Mouse (Mus musculus): ENCODE measurements around the gene Zfp341. TPM values are rescaled to one million over a fixed set of nuclear protein-coding genes. Genes with fewer than 3 reads are reported as not detected.

The Zfp341 gene
- polyA plus RNA-seq, 1 experiment from 2014 or later, result 0.69 TPM

DNA sequence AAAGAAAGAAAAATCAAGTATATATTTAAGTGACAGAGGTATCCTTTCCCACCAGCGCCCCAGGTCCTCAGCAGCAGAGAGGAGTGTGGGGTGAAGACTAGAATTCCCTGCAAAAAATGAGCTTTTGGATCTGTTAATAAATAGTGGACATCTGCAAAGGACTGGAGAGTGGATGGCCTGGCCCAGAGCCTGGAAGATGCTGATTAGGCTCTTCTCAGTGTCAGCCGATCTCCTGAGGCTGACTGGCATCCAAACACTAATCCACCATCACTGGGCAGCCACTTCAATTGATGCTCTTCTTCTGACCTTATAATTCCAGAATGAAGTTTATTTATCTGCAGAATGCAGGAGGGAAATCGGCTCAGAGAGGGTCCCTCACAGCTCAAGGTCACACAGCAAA is 40.1 kb upstream of the Zfp341 start:
- ATAC-seq, result no peak
- WGBS, result 74% methylated on average over 3 of the region's 3 CpGs
- no peak overlapping the region for H3K4me3 ChIP-seq (replicated peaks)
- no peak overlapping the region for H3K9ac ChIP-seq
- no peaks in the 10 kb centered on the region for H3K9me3 ChIP-seq
- H3K27me3 ChIP-seq (replicated peaks), result no peaks in the 10 kb centered on the region
- no peak overlapping the region for H3K27ac ChIP-seq
- peaks cover 18% of the 10 kb centered on the region for H3K4me1 ChIP-seq (replicated peaks)
- no peaks in the 10 kb centered on the region for H3K36me3 ChIP-seq
- H3K4me2 ChIP-seq (replicated peaks), result no peak overlapping the region

DNA sequence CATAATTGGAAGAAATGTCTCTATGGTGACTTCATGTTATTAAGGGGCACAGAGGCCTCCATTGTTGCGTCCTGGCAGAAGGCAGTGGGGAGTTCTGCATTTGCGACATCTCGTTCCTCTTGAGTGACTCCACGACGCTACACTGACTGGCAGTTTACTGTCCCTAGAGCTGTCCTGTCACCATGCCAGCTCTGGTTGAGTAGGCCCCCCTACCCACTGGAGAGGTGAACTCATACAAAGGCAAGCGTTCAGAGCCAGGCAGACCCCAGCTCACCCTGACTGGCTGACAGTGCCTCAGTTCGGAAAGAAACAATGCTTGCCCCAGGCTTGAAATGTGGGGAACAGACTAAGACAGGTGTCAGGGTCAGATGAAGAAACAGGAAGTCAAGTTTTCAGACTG is 38.8 kb upstream of the Zfp341 start:
- Histone ChIP-seq H3K27me3 (replicated peaks) (no peaks in the 10 kb centered on the region), H3K4me1 (replicated peaks) (peaks cover 9% of the 10 kb centered on the region), H3K36me3 (no peaks in the 10 kb centered on the region), H3K4me2 (replicated peaks) (no peak overlapping the region), H3K4me3 (replicated peaks) (no peak overlapping the region), H3K9me3 (no peaks in the 10 kb centered on the region), H3K9ac (no peak overlapping the region), H3K27ac (no peak overlapping the region)
- WGBS, result 73% methylated on average over 7 of the region's 7 CpGs
- ATAC-seq, result no peak

DNA sequence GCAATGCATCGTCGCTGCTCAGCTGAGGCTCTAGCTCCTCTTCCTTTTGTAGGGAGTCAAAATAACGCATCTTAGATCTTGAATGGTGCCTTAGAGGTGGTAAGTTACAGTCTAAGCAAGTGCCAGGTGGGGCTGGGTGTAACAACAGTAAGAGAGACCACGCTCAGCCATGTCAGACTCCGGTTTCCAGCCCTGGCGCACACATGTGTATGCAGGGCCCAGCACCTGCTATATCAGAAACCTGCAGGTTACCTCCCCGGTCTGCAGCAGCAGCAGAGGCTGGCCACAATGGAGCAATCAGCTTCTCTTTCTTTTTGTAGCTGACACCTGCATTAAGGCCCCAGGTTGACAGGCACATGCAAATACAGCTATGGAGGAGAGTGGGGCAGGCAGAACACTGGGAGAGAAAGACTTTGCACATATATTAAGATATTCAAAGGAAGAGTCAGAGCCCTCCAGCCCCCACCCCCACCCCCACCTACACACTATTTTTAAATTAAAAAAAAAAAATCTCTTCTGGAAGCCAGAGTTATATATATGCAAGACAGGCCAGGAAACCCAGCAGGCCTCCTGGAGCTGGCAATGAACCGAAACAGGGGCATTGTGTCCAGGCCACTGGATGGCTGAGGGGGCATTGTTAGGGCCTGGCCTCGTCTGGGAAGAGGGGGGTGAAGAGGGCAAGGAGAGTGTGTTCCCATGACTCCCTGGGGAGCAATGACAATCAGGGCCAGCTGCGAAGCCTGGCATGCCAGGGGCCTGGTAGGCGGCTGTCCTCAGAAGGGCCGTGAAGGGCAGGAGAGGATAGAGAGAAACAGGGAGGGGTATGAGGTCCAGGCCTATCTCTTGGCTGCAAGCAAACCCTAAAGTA is 36.0 kb upstream of the Zfp341 start:
- Histone ChIP-seq H3K4me2 (replicated peaks) (no peak overlapping the region), H3K27ac (no peak overlapping the region), H3K4me3 (replicated peaks) (no peak overlapping the region), H3K4me1 (replicated peaks) (no peaks in the 10 kb centered on the region), H3K9ac (no peak overlapping the region), H3K36me3 (no peaks in the 10 kb centered on the region), H3K9me3 (no peaks in the 10 kb centered on the region), H3K27me3 (replicated peaks) (no peaks in the 10 kb centered on the region)
- WGBS, result 59% methylated on average over 12 of the region's 12 CpGs
- no peak for ATAC-seq

DNA sequence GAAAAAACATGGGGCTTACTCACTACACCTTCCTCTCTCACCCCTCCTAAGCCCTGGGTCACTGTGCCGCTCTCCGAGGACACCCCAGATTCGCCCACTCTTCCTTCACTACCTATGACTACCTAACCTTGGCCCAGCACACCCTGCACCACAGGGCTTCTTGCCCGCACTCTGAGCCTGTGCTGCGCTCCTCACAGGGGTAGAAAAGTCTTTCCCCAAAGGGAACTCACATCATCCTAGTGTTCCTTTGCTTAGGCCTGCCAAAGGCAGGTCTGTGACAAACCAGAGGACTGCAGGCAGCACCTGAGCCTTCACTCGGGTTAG is 35.4 kb upstream of the Zfp341 start:
- 94% methylated on average over 6 of the region's 6 CpGs for WGBS
- Histone ChIP-seq H3K4me1 (replicated peaks) (no peaks in the 10 kb centered on the region), H3K36me3 (no peaks in the 10 kb centered on the region), H3K27ac (no peak overlapping the region), H3K27me3 (replicated peaks) (no peaks in the 10 kb centered on the region), H3K9me3 (no peaks in the 10 kb centered on the region), H3K4me2 (replicated peaks) (no peak overlapping the region), H3K4me3 (replicated peaks) (no peak overlapping the region), H3K9ac (no peak overlapping the region)
- no peak for ATAC-seq

DNA sequence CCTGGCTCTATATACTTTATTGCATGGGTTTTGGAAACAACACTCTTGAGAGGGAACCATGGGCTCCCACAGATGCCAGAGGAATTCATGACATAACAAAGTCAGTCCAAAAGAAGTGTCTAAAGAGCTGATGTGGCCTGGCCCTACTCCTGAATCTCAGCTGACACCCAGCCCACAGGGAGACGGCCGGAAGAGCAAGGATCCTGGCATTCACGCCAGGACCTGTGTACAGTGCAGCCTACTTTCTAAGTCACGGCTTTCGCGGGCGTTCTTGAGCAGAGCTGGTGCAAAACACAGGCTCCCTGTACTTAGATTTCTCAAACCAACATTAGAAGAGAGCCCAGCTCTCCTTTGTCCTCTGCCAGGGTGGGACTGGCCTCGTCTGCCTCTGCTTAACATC is 32.5 kb upstream of the Zfp341 start:
- Histone ChIP-seq H3K9me3 (no peaks in the 10 kb centered on the region), H3K27me3 (replicated peaks) (no peaks in the 10 kb centered on the region), H3K4me2 (replicated peaks) (no peak overlapping the region), H3K9ac (no peak overlapping the region), H3K36me3 (no peaks in the 10 kb centered on the region), H3K4me1 (replicated peaks) (no peaks in the 10 kb centered on the region), H3K4me3 (replicated peaks) (no peak overlapping the region), H3K27ac (no peak overlapping the region)
- ATAC-seq, result no peak
- WGBS, result 66% methylated on average over 8 of the region's 8 CpGs

DNA sequence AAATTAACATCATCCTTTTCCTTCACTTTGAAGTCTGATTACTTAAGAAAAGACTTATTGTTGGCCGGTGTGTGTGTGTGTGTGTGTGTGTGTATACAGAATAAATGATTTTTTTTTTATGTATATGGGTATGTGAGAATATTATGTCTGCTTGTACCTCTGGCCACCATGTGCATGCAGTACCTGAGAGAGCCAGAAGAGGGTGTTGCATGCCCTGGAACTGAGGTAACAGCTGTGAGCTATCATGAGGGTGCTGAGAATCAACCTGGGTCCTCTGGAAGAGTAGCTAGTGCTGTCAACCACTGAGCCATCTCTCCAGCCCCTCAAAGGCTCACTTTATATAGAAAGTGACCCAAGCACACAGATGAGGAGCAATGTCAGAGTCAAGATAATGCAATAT is 31.7 kb upstream of the Zfp341 start:
- Histone ChIP-seq H3K9me3 (no peaks in the 10 kb centered on the region), H3K4me3 (replicated peaks) (no peak overlapping the region), H3K9ac (no peak overlapping the region), H3K36me3 (no peaks in the 10 kb centered on the region), H3K27ac (no peak overlapping the region), H3K4me1 (replicated peaks) (no peaks in the 10 kb centered on the region), H3K4me2 (replicated peaks) (no peak overlapping the region), H3K27me3 (replicated peaks) (no peaks in the 10 kb centered on the region)
- no peak for ATAC-seq
- 92% methylated on average over 1 of the region's 1 CpGs for WGBS

DNA sequence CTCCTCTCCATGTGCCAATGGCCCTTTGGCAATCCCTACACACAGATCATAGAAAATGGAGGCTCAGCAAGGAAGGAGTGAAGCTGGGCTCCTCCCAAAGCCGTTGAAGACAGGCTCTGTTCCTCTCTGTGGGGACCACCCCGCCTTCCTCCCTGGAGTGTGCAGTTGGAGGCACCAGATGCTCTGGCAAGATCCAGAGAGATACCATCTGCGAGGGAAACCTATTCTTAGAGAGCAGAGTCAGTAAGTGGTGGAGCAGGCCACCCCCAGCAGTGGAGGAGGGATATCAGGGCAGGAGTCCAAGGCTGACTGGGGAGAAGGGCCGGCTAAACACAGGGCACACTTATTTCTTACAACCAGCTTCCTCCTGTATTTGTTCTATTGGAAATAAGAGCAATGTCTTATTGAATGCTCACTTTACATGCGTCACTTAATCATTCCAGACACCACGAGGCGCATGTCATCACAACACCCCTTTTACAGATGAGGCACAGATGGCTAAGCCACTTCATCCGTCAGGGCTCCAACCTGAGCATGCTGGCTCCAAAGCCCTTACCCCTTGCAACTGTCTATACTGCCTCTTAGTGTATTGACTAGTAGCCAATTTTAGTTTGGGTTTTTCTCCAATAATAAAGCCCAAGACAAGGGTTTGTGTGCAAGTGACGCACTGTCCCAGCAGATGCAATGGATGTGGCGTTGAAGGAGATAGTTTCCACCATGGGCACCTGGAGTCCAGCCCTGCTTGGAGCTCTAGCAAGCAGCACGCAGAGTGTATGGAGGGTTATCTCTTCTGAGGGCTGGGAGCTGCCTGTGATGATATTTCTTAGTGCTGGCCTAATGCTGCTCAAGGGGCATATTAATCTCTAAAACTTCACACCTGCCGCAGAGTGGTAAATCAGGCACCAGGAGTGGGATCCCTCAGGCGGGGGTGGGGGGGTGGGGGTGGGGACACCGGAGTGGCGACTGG is 28.9 kb upstream of the Zfp341 start:
- no peak overlapping the region for H3K4me2 ChIP-seq (replicated peaks)
- no peaks in the 10 kb centered on the region for H3K4me1 ChIP-seq (replicated peaks)
- no peak overlapping the region for H3K9ac ChIP-seq
- H3K4me3 ChIP-seq (replicated peaks), result no peak overlapping the region
- H3K36me3 ChIP-seq, result peaks cover 7% of the 10 kb centered on the region
- ATAC-seq, result peak; percentile 59
- 58% methylated on average over 15 of the region's 15 CpGs for whole genome bisulfite sequencing
- no peaks in the 10 kb centered on the region for H3K27me3 ChIP-seq (replicated peaks)
- H3K27ac ChIP-seq, result no peak overlapping the region
- H3K9me3 ChIP-seq, result no peaks in the 10 kb centered on the region

DNA sequence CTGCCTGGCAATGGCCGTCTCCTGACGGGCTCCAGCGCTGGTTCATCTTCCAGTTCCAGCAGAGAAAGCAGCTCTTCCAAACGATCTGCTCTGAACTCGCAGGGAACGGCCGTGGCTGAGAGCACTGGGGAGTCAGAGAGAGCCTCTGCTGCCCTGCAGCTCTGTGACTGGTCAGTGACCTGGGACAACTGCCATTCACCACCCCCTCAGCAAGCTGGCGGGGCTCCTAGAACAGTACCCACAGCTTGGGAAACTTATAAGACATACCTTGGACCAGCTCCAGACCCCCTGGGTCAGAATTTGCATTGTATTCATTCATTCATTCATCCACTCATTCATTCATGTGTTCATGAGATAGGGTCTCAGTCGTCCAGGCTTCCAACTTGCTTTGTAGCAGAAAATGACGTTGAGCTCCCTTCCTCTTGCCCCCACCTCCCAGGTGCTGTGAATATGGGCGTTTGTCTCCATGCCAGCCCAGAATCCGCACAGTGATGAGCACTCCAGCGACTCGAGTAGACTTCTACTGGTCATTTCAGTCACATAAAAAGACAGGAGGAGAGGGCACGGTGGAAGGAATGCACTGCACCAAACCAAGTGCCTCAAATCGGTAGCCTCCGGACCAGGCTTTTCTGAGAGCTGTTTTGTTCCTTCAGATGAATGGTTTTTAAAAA is 28.0 kb upstream of the Zfp341 start:
- H3K27ac ChIP-seq, result no peak overlapping the region
- no peak for ATAC-seq
- H3K9me3 ChIP-seq, result no peaks in the 10 kb centered on the region
- no peak overlapping the region for H3K4me2 ChIP-seq (replicated peaks)
- peaks cover 7% of the 10 kb centered on the region for H3K36me3 ChIP-seq
- no peak overlapping the region for H3K9ac ChIP-seq
- no peaks in the 10 kb centered on the region for H3K27me3 ChIP-seq (replicated peaks)
- no peaks in the 10 kb centered on the region for H3K4me1 ChIP-seq (replicated peaks)
- WGBS, result 71% methylated on average over 17 of the region's 17 CpGs
- no peak overlapping the region for H3K4me3 ChIP-seq (replicated peaks)

DNA sequence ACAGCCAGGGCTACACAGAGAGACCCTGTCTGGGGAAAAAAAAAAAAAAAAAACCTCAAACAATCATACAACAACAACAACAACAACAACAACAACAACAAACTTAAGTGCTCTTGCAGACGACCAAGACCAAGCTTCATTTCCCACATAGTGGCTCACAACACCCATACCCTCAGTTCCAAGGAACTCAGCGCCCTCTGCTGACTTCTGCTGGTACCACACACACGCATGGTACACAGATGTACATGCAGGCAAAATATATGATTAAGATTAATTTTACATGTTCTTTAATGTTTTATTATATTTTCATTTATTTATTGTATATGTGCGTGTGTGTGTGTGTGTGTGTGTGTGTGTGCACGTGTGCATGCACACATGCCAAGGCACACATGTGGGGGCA is 26.7 kb upstream of the Zfp341 start:
- 76% methylated on average over 5 of the region's 5 CpGs for WGBS
- Histone ChIP-seq H3K36me3 (peaks cover 7% of the 10 kb centered on the region), H3K9ac (no peak overlapping the region), H3K4me1 (replicated peaks) (no peaks in the 10 kb centered on the region), H3K27ac (no peak overlapping the region), H3K9me3 (no peaks in the 10 kb centered on the region), H3K4me2 (replicated peaks) (no peak overlapping the region), H3K4me3 (replicated peaks) (no peak overlapping the region), H3K27me3 (replicated peaks) (no peaks in the 10 kb centered on the region)
- ATAC-seq, result no peak

DNA sequence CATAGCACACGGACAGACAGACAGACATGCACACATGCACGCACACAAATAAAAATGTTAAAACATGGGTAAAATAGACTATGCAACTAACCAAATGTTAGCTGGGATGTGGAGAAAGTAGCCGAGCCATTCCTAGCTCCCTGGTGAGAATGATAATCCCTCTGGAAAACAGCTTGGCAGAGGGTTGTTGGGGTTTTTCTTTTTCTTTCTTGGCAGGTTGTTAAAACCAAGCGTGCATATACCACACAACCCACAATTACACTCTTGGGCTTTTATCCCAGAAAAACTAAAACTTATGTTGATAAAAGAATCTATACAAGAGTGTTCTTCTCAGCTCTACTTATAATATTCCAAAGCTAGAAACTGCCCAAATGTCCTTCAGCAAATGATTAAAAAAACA is 24.0 kb upstream of the Zfp341 start:
- Histone ChIP-seq H3K27me3 (replicated peaks) (no peaks in the 10 kb centered on the region), H3K27ac (no peak overlapping the region), H3K36me3 (peaks cover 7% of the 10 kb centered on the region), H3K4me1 (replicated peaks) (no peaks in the 10 kb centered on the region), H3K4me3 (replicated peaks) (no peak overlapping the region), H3K9me3 (no peaks in the 10 kb centered on the region), H3K4me2 (replicated peaks) (no peak overlapping the region), H3K9ac (no peak overlapping the region)
- 83% methylated on average over 4 of the region's 4 CpGs for WGBS
- ATAC-seq, result no peak

DNA sequence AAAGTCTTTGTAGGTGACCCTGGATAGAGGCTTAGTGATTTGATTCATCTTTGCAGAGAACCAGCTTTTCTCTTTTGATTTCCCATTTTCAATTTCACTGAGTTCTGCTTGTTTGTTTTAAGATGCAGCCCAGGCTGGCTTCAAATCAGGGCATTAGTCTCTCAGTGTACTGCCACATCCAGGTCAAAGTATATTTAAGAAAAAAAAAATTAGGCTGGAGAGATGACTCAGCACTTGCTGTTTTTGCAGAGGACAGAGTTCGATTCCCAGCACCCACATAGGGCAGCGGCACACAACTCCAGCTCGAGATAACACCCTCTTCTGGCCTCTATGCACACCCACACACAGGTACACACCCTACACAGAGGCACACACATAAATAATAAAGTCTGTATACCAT is 21.9 kb upstream of the Zfp341 start:
- Histone ChIP-seq H3K4me2 (replicated peaks) (no peak overlapping the region), H3K4me1 (replicated peaks) (no peaks in the 10 kb centered on the region), H3K27me3 (replicated peaks) (no peaks in the 10 kb centered on the region), H3K9ac (no peak overlapping the region), H3K27ac (no peak overlapping the region), H3K36me3 (peaks cover 7% of the 10 kb centered on the region), H3K4me3 (replicated peaks) (no peak overlapping the region), H3K9me3 (no peaks in the 10 kb centered on the region)
- no peak for ATAC-seq
- WGBS, result 80% methylated on average over 3 of the region's 3 CpGs

DNA sequence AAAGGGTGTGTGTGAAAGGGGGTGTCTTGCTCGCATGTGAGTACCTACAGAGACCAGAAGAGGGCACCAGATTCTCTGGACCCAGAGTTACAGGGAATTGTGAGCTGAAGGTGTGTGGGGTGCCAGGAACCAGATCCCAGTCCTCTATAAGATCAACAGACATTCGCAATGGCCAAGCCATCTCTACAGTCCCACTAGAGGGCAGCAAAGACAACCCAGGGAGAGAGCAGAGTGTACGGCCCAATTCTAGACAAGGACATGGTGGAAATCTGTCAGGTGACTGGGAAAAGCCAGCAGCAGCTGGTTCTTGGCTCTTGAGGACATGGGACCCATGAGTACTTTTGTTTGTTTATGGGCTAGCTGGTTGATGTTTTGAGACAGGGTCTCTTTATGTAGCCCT is 20.1 kb upstream of the Zfp341 start:
- H3K4me3 ChIP-seq (replicated peaks), result no peak overlapping the region
- H3K4me1 ChIP-seq (replicated peaks), result no peaks in the 10 kb centered on the region
- no peaks in the 10 kb centered on the region for H3K36me3 ChIP-seq
- no peaks in the 10 kb centered on the region for H3K9me3 ChIP-seq
- no peak overlapping the region for H3K9ac ChIP-seq
- WGBS, result 80% methylated on average over 3 of the region's 3 CpGs
- no peak overlapping the region for H3K27ac ChIP-seq
- no peak for ATAC-seq
- H3K27me3 ChIP-seq (replicated peaks), result no peaks in the 10 kb centered on the region
- no peak overlapping the region for H3K4me2 ChIP-seq (replicated peaks)
